Mouse (Mus musculus) liver, embryonic 14.5 days (tissue): ENCODE data around the gene Cntnap2. TPM values are rescaled to one million over a fixed set of nuclear protein-coding genes. Genes with fewer than 3 reads are reported as not detected.

Source experiments
- ATAC-seq: fragments of 200-750 bp; cut with Nextera tagmentation; 2 replicates; pipeline ENCODE4 v1.8.0; 2017; ENCODE audit warnings: moderate number of reproducible peaks, mild to moderate bottlenecking, moderate library complexity; ENCODE audit not compliant: insufficient read depth
- DNase-seq, 3 experiments: peaks; one replicate each; pipeline ENCODE4 v3.0.0-alpha.2; 2012 to 2013; ENCODE audit warnings: low read depth in 3 of 3, low spot score in 3 of 3
- H3K27ac ChIP-seq: fragments of 300-500 bp; sonication (generic); 2 replicates; pipeline ENCODE4 v1.5.1; 2014; ENCODE audit warnings: moderate library complexity, mild to moderate bottlenecking, control low read depth, inconsistent platforms
- H3K27me3 ChIP-seq: fragments of 300-500 bp; sonication (generic); 2 replicates; pipeline ENCODE4 v1.6.1; 2014; ENCODE audit warnings: mild to moderate bottlenecking, low read length, moderate library complexity; ENCODE audit not compliant: control insufficient read depth, insufficient read depth
- H3K36me3 ChIP-seq: fragments of 300-500 bp; sonication (generic); replicated peaks from 2 replicates; pipeline ENCODE4 v1.6.1; 2014; ENCODE audit warnings: low read depth; ENCODE audit not compliant: control insufficient read depth, insufficient read depth
- H3K4me1 ChIP-seq, 2 experiments: fragments of 200-500 bp in 1 of 2; fragments of 300-500 bp in 1 of 2; sonication (generic) in 1 of 2; replicated peaks; 2 replicates each; pipeline ENCODE4 v1.6.1; 2012 to 2014; ENCODE audit warnings: antibody characterized with exemption in 1 of 2, inconsistent platforms in 1 of 2, low read length in 1 of 2; ENCODE audit not compliant: control insufficient read depth in 2 of 2, insufficient read depth in 2 of 2
- H3K4me2 ChIP-seq: fragments of 300-500 bp; sonication (generic); 2 replicates; pipeline ENCODE4 v1.6.1; 2014; ENCODE audit warnings: low read depth, mild to moderate bottlenecking, control low read depth, moderate library complexity
- H3K4me3 ChIP-seq, 2 experiments: fragments of 200-500 bp in 1 of 2; fragments of 300-500 bp in 1 of 2; sonication (generic) in 1 of 2; 2 replicates each; pipeline ENCODE4 v1.5.1; 2012 to 2014; ENCODE audit warnings: low read depth in 2 of 2, low read length in 2 of 2, mild to moderate bottlenecking in 2 of 2, control low read depth in 1 of 2, inconsistent platforms in 1 of 2, moderate library complexity in 1 of 2; ENCODE audit not compliant: insufficient read depth in 1 of 2
- H3K9ac ChIP-seq: fragments of 300-500 bp; sonication (generic); replicated peaks from 2 replicates; pipeline ENCODE4 v1.6.1; 2014; ENCODE audit warnings: mild to moderate bottlenecking, control low read depth, moderate library complexity
- H3K9me3 ChIP-seq: fragments of 300-500 bp; sonication (generic); 2 replicates; pipeline ENCODE4 v1.6.1; 2016; ENCODE audit warnings: low read length, mixed read lengths; ENCODE audit not compliant: control insufficient read depth
- CTCF ChIP-seq: IDR thresholded peaks from 2 replicates; pipeline ENCODE4 v1.5.1; 2016; ENCODE audit warnings: antibody characterized with exemption, low read depth, control low read depth
- EP300 ChIP-seq: IDR thresholded peaks from 2 replicates; pipeline ENCODE4 v1.6.1; 2016; ENCODE audit warnings: antibody characterized with exemption, low read depth
- WGBS: fragments of 180-500 bp; shearing (Covaris S2); extraction: QIAGEN DNeasy Blood & Tissue Kit; methylation state at CpG from one replicate; pipeline ENCODE4 v1.1.7; 2014; ENCODE audit not compliant: insufficient replicate concordance; 5-methylcytosine and 5-hydroxymethylcytosine counted together
- polyA plus RNA-seq, 2 experiments: library from polyadenylated mRNA; depleted of rRNA in 1 of 2; stranded (reverse) in 1 of 2; unstranded in 1 of 2; fragments of >200 nt; fragmentation: Nextera tagmentation in 1 of 2; extraction: Ambion mirVana in 1 of 2; gene quantifications; 2 replicates each; pipeline versions ENCODE4 v1.2.1 to v1.2.3; 2012 to 2014

Gene Cntnap2
- polyA plus RNA-seq, 2 experiments, result 0.38 to 0.39 TPM

- Histone ChIP-seq H3K4me1 (peaks cover 0 to 12% of the 10 kb centered on the region in 2 experiments; a peak in 3 of 4 replicates), H3K27me3 (no peaks in the 10 kb centered on the region), H3K27ac (no peak overlapping the region), H3K9ac (no peak overlapping the region), H3K36me3 (no peaks in the 10 kb centered on the region), H3K4me3 (no peak overlapping the region), H3K9me3 (no peaks in the 10 kb centered on the region), H3K4me2 (no peak overlapping the region)
- TF ChIP-seq EP300 (no peak), CTCF (no peak)
- DNase-seq, result no peak
- no peak for ATAC-seq
- 61% methylated on average over 6 of the region's 6 CpGs for WGBS
Observed at GRCm38 (mm10) chr6:47318705-47319104, 2259.5 kb downstream of the Cntnap2 start.

DNA sequence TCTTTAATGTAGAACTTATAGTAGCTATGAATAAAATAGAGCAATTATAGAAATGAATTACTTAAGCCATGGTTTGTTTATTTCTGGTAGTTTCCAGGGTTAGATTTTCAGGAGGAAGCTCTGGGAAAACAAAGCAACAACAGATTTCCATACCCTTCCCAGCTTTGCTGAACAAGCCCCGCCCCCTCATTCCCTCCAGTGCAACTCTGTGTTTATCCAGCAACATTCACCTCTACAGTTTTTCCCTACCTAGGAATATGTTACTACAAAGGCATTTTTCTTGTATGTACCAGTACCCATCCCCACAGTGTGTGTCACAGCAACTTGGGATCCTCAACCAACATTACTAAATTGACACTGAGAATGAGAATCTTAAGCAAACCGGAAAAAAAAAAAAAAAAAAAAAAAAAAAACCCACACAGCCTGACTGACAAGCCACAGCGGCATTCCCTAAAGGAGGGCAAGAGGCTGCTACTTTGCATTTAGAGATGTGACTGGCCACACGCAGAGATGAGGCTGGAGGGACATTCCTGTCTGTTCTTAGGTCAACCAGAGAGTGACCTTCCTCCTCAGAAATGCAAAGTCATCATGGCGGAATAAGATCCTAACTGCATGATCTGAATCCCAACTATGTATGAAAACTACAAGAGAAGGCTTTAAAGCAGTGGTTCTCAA lies 2260.3 kb downstream of the Cntnap2 start:
- TF ChIP-seq CTCF (no peak), EP300 (no peak)
- 41% methylated on average over 5 of the region's 5 CpGs for WGBS
- Histone ChIP-seq H3K4me1 (peaks cover 0 to 16% of the 10 kb centered on the region in 2 experiments; a peak in 3 of 4 replicates), H3K27me3 (no peaks in the 10 kb centered on the region), H3K4me3 (no peak overlapping the region), H3K4me2 (no peak overlapping the region), H3K27ac (no peak overlapping the region), H3K36me3 (no peaks in the 10 kb centered on the region), H3K9me3 (no peaks in the 10 kb centered on the region), H3K9ac (no peak overlapping the region)
- no peak for ATAC-seq
- DNase-seq, result no peak

DNA sequence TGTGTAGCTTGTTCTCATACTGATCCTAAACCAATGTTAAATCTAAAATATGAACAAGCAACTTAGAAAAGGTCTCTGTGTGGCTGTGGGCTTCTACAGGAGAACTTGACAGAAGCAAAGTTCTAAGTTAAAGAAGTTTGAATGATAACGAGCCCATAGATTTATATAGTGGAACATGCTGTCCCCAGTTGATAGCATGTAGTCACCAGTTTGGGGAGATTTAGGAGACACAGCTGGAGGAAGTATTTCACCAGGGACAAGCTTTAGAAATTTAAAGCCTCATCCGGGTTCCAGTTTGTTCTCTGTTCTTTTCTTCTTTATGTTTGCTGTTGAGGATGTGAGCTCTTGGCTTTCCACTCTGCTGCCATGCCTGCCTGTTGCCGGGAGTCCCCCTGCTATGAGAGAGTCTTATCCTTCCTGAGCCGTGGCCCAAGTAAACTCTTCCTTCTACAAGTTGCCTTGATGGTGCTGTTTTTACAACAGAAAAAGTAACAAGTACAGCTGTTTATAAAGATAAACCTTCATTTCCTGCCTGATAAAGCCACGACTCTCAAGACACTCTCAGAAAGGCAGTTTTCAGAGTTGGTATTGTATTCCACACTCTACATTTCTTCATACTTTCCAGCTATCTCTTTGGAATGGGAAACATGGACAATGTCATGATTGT lies 2264.1 kb downstream of the Cntnap2 start:
- Histone ChIP-seq H3K4me1 (peaks cover 0 to 16% of the 10 kb centered on the region in 2 experiments; a peak in 3 of 4 replicates), H3K27me3 (no peaks in the 10 kb centered on the region), H3K9me3 (no peaks in the 10 kb centered on the region), H3K4me2 (no peak overlapping the region), H3K9ac (no peak overlapping the region), H3K36me3 (no peaks in the 10 kb centered on the region), H3K4me3 (no peak overlapping the region), H3K27ac (no peak overlapping the region)
- peak in 1 of 3 experiments; percentile 13 for DNase-seq
- TF ChIP-seq EP300, result no peak; the same call in 1 of the 2 replicates
- no peak for TF ChIP-seq CTCF
- no peak for ATAC-seq
- 8% methylated on average over 5 of the region's 5 CpGs for WGBS

GRCm38 (mm10) chr6:47323886-47324285 lies 2264.7 kb downstream of the Cntnap2 start:
- H3K9ac ChIP-seq, result no peak overlapping the region
- ATAC-seq, result no peak
- H3K4me2 ChIP-seq, result no peak overlapping the region
- H3K27ac ChIP-seq, result no peak overlapping the region
- no peaks in the 10 kb centered on the region for H3K27me3 ChIP-seq
- no peak for DNase-seq
- no peak for TF ChIP-seq CTCF
- TF ChIP-seq EP300, result no peak
- H3K36me3 ChIP-seq, result no peaks in the 10 kb centered on the region
- 38% methylated on average over 5 of the region's 5 CpGs for WGBS
- no peaks in the 10 kb centered on the region for H3K9me3 ChIP-seq
- H3K4me1 ChIP-seq, result peaks cover 0 to 16% of the 10 kb centered on the region in 2 experiments; a peak in 3 of 4 replicates
- no peak overlapping the region for H3K4me3 ChIP-seq

DNA sequence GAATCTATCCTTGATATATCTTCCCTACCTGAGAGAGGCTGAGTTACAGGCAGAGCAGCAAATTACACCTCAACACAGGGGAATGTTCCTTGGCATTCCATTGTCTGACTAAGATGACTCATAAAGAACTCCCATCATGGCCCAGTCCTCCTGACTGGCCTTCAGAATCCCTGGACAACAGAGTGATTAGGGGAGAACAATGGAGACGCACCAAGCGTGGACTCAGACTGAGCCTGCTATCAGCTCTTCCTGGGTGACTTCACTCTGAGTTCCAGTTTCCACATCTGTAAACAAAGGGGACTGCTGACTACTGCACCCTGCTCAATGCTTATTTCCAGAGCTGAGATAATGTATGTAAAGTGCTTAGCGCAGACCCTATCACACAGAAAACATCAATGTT lies 2269.1 kb downstream of the Cntnap2 start:
- no peak for DNase-seq
- no peak overlapping the region for H3K4me2 ChIP-seq
- no peak overlapping the region for H3K4me3 ChIP-seq
- H3K9ac ChIP-seq, result no peak overlapping the region
- WGBS, result 69% methylated on average over 3 of the region's 3 CpGs
- H3K36me3 ChIP-seq, result no peaks in the 10 kb centered on the region
- no peak for ATAC-seq
- H3K27me3 ChIP-seq, result no peaks in the 10 kb centered on the region
- no peak overlapping the region for H3K27ac ChIP-seq
- no peaks in the 10 kb centered on the region for H3K9me3 ChIP-seq
- TF ChIP-seq CTCF (no peak), EP300 (no peak)
- H3K4me1 ChIP-seq, result peaks cover 0 to 8% of the 10 kb centered on the region in 2 experiments; a peak in 2 of 4 replicates
